Mouse (Mus musculus) c-Kit-positive CD71-positive TER-119-negative erythroid progenitor cells, embryonic 14.5 days (primary cell): ENCODE measurements around the gene Ecsit.

Experiments used
- DNase-seq: peaks from one replicate; pipeline ENCODE4 v3.0.0-alpha.2; 2013; ENCODE audit warnings: low read depth

Gene Ecsit

GRCm38 (mm10) chr9:22051161-22051957, 33.9 kb downstream of the Ecsit start:
- DNase-seq: no peak

GRCm38 (mm10) chr9:22050351-22050889, 34.8 kb downstream of the Ecsit start:
- DNase-seq: peak; percentile 68

- DNase-seq: no peak
Observed at GRCm38 (mm10) chr9:22049721-22050270, 35.4 kb downstream of the Ecsit start.

GRCm38 (mm10) chr9:22049315-22049714, 35.9 kb downstream of the Ecsit start:
- DNase-seq: no peak

DNA sequence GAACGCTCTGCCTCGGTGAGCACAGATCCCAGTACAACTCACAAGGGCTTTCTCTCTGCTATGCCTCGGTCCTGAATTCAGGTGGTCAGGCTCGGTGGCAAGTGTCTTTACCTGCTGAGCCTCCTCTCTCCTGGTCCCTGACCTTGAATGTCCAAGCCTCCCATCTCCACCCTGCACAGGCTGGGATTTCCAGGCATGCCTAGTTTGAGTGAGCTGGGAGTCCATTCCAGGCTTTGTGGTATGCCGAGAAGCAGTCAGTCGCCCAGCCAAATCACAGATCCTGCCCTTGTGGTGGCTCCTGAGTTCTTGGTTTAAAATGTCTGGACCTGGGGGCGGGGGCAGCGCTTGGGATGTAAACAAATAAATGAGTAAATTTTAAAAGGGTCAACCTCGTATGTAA, 37.9 kb downstream of the Ecsit start:
- no peak for DNase-seq

DNA sequence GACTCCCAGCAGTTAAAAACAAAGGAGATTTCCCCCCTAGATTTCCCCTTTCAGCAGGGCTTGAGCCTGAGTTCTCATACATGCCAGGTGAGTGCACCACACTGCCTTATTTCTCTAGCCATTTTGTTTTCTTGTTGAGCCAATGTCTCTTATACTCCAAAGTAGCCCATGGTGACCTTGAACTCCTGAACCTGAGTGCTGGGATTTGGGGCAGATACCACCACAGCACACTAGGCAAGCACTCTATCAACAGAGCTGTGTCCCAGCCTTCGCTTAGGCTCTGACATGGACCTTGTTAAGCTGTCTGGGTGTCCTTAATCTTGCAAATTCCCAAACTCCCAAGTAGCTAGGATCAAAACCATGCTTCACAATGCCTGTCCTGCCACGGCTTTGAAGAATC, 43.4 kb downstream of the Ecsit start:
- DNase-seq: no peak

DNA sequence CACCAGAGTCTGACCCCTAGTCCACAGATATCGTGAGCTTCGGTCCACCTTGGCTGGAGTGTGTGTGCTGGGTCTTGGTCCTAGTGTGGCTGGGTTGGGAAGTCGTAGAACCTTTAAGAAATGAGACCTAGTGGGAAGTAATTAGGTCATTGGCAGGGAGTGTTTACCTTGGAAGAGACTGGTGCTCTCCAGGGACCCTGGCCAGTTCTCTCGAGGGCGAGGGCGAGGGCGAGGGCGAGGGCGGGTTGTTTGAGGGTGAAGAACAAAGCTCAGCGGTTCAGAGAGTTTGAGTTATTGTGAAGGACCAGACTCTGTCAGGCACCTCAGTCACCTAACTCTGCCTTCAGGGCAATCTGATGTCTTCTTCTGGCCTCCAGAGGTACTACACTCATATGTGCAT, 47.4 kb downstream of the Ecsit start:
- DNase-seq: no peak

GRCm38 (mm10) chr9:22035300-22036044, 49.8 kb downstream of the Ecsit start:
- DNase-seq: no peak

GRCm38 (mm10) chr9:22030386-22030785, 54.9 kb downstream of the Ecsit start:
- DNase-seq: no peak

- DNase-seq: no peak
Observed at GRCm38 (mm10) chr9:22028467-22028866, 56.8 kb downstream of the Ecsit start.

- no peak for DNase-seq
Observed at GRCm38 (mm10) chr9:22024592-22024991, 60.6 kb downstream of the Ecsit start.
